Mouse (Mus musculus): ENCODE measurements around the gene Etl4. TPM values are rescaled to one million over a fixed set of nuclear protein-coding genes. Genes with fewer than 3 reads are reported as not detected.

The Etl4 gene
- polyA plus RNA-seq, 1 experiment from 2014 or later: 34.4 TPM

GRCm38 (mm10) chr2:20231371-20231770, 321.8 kb downstream of the Etl4 start:
- no peak overlapping the region for H3K4me2 ChIP-seq (ENCODE audit: low read depth, low read length, severe bottlenecking)
- no peak for ATAC-seq (replicated peaks; ENCODE audit: low FRiP score)
- no peak for DNase-seq (ENCODE audit: low spot score)
- H3K27ac ChIP-seq (ENCODE audit: low read depth, low read length): no peak overlapping the region
- no peaks in the 10 kb centered on the region for H3K27me3 ChIP-seq (ENCODE audit: control insufficient read depth, insufficient read depth, low read length)
- no peaks in the 10 kb centered on the region for H3K36me3 ChIP-seq (ENCODE audit: control insufficient read depth, insufficient read depth, low read length)
- H3K4me1 ChIP-seq (replicated peaks; ENCODE audit: control insufficient read depth, insufficient read depth, low read length): no peaks in the 10 kb centered on the region
- 61% methylated on average over 4 of the region's 4 CpGs for WGBS
- no peak overlapping the region for H3K4me3 ChIP-seq (ENCODE audit: low read depth, low read length)
- H3K9me3 ChIP-seq (ENCODE audit: control insufficient read depth, low read length): no peaks in the 10 kb centered on the region
- no peak overlapping the region for H3K9ac ChIP-seq (ENCODE audit: low read length)

GRCm38 (mm10) chr2:20248043-20248664, 338.6 kb downstream of the Etl4 start:
- Histone ChIP-seq H3K9me3 (ENCODE audit: control insufficient read depth, low read length) (no peaks in the 10 kb centered on the region), H3K27ac (ENCODE audit: low read depth, low read length) (no peak overlapping the region), H3K27me3 (ENCODE audit: control insufficient read depth, insufficient read depth, low read length) (no peaks in the 10 kb centered on the region), H3K36me3 (ENCODE audit: control insufficient read depth, insufficient read depth, low read length) (no peaks in the 10 kb centered on the region), H3K4me2 (ENCODE audit: low read depth, low read length, severe bottlenecking) (no peak overlapping the region), H3K4me3 (ENCODE audit: low read depth, low read length) (no peak overlapping the region), H3K9ac (ENCODE audit: low read length) (no peak overlapping the region), H3K4me1 (replicated peaks; ENCODE audit: control insufficient read depth, insufficient read depth, low read length) (no peaks in the 10 kb centered on the region)
- ATAC-seq (replicated peaks; ENCODE audit: low FRiP score) (no peak), DNase-seq (ENCODE audit: low spot score) (no peak)
- WGBS: 57% methylated on average over 4 of the region's 4 CpGs

GRCm38 (mm10) chr2:20249403-20249802, 339.8 kb downstream of the Etl4 start:
- no peak overlapping the region for H3K4me3 ChIP-seq (ENCODE audit: low read depth, low read length)
- no peak overlapping the region for H3K27ac ChIP-seq (ENCODE audit: low read depth, low read length)
- ATAC-seq (replicated peaks; ENCODE audit: low FRiP score): no peak
- H3K4me2 ChIP-seq (ENCODE audit: low read depth, low read length, severe bottlenecking): no peak overlapping the region
- no peak for DNase-seq (ENCODE audit: low spot score)
- no peaks in the 10 kb centered on the region for H3K4me1 ChIP-seq (replicated peaks; ENCODE audit: control insufficient read depth, insufficient read depth, low read length)
- no peaks in the 10 kb centered on the region for H3K36me3 ChIP-seq (ENCODE audit: control insufficient read depth, insufficient read depth, low read length)
- WGBS: 77% methylated on average over 4 of the region's 4 CpGs
- no peaks in the 10 kb centered on the region for H3K27me3 ChIP-seq (ENCODE audit: control insufficient read depth, insufficient read depth, low read length)
- H3K9me3 ChIP-seq (ENCODE audit: control insufficient read depth, low read length): no peaks in the 10 kb centered on the region
- H3K9ac ChIP-seq (ENCODE audit: low read length): no peak overlapping the region

- WGBS: 45% methylated on average over 2 of the region's 2 CpGs
- no peak overlapping the region for H3K9ac ChIP-seq (ENCODE audit: low read length)
- H3K9me3 ChIP-seq (ENCODE audit: control insufficient read depth, low read length): no peaks in the 10 kb centered on the region
- no peaks in the 10 kb centered on the region for H3K4me1 ChIP-seq (replicated peaks; ENCODE audit: control insufficient read depth, insufficient read depth, low read length)
- DNase-seq (ENCODE audit: low spot score) (peak; percentile 77), ATAC-seq (replicated peaks; ENCODE audit: low FRiP score) (peak; percentile 39; the same call in 1 of the 2 replicates)
- H3K27ac ChIP-seq (ENCODE audit: low read depth, low read length): no peak overlapping the region
- H3K4me3 ChIP-seq (ENCODE audit: low read depth, low read length): no peak overlapping the region
- H3K4me2 ChIP-seq (ENCODE audit: low read depth, low read length, severe bottlenecking): no peak overlapping the region
- no peaks in the 10 kb centered on the region for H3K27me3 ChIP-seq (ENCODE audit: control insufficient read depth, insufficient read depth, low read length)
- H3K36me3 ChIP-seq (ENCODE audit: control insufficient read depth, insufficient read depth, low read length): no peaks in the 10 kb centered on the region
Observed at GRCm38 (mm10) chr2:20276124-20276523, 366.5 kb downstream of the Etl4 start.

GRCm38 (mm10) chr2:20281903-20282302, 372.3 kb downstream of the Etl4 start:
- 77% methylated on average over 2 of the region's 2 CpGs for WGBS
- Histone ChIP-seq H3K9ac (ENCODE audit: low read length) (no peak overlapping the region), H3K4me2 (ENCODE audit: low read depth, low read length, severe bottlenecking) (no peak overlapping the region), H3K4me3 (ENCODE audit: low read depth, low read length) (no peak overlapping the region), H3K4me1 (replicated peaks; ENCODE audit: control insufficient read depth, insufficient read depth, low read length) (no peaks in the 10 kb centered on the region), H3K36me3 (ENCODE audit: control insufficient read depth, insufficient read depth, low read length) (no peaks in the 10 kb centered on the region), H3K27me3 (ENCODE audit: control insufficient read depth, insufficient read depth, low read length) (no peaks in the 10 kb centered on the region), H3K9me3 (ENCODE audit: control insufficient read depth, low read length) (no peaks in the 10 kb centered on the region), H3K27ac (ENCODE audit: low read depth, low read length) (no peak overlapping the region)
- DNase-seq (ENCODE audit: low spot score) (no peak), ATAC-seq (replicated peaks; ENCODE audit: low FRiP score) (no peak)

GRCm38 (mm10) chr2:20284425-20284824, 374.8 kb downstream of the Etl4 start:
- no peak for ATAC-seq (replicated peaks; ENCODE audit: low FRiP score)
- H3K36me3 ChIP-seq (ENCODE audit: control insufficient read depth, insufficient read depth, low read length): no peaks in the 10 kb centered on the region
- H3K4me1 ChIP-seq (replicated peaks; ENCODE audit: control insufficient read depth, insufficient read depth, low read length): no peaks in the 10 kb centered on the region
- H3K27me3 ChIP-seq (ENCODE audit: control insufficient read depth, insufficient read depth, low read length): no peaks in the 10 kb centered on the region
- H3K9me3 ChIP-seq (ENCODE audit: control insufficient read depth, low read length): no peaks in the 10 kb centered on the region
- no peak overlapping the region for H3K4me2 ChIP-seq (ENCODE audit: low read depth, low read length, severe bottlenecking)
- no peak overlapping the region for H3K9ac ChIP-seq (ENCODE audit: low read length)
- H3K27ac ChIP-seq (ENCODE audit: low read depth, low read length): no peak overlapping the region
- no peak for DNase-seq (ENCODE audit: low spot score)
- no peak overlapping the region for H3K4me3 ChIP-seq (ENCODE audit: low read depth, low read length)
- WGBS: 82% methylated on average over 2 of the region's 2 CpGs

GRCm38 (mm10) chr2:20290982-20291740, 381.6 kb downstream of the Etl4 start:
- Histone ChIP-seq H3K9me3 (ENCODE audit: control insufficient read depth, low read length) (no peaks in the 10 kb centered on the region), H3K9ac (ENCODE audit: low read length) (no peak overlapping the region), H3K27ac (ENCODE audit: low read depth, low read length) (no peak overlapping the region), H3K4me2 (ENCODE audit: low read depth, low read length, severe bottlenecking) (no peak overlapping the region), H3K4me3 (ENCODE audit: low read depth, low read length) (no peak overlapping the region), H3K4me1 (replicated peaks; ENCODE audit: control insufficient read depth, insufficient read depth, low read length) (no peaks in the 10 kb centered on the region), H3K27me3 (ENCODE audit: control insufficient read depth, insufficient read depth, low read length) (no peaks in the 10 kb centered on the region), H3K36me3 (ENCODE audit: control insufficient read depth, insufficient read depth, low read length) (no peaks in the 10 kb centered on the region)
- ATAC-seq (replicated peaks; ENCODE audit: low FRiP score) (no peak), DNase-seq (ENCODE audit: low spot score) (no peak)
- 61% methylated on average over 4 of the region's 4 CpGs for WGBS

GRCm38 (mm10) chr2:20291741-20292110, 382.1 kb downstream of the Etl4 start:
- no peaks in the 10 kb centered on the region for H3K9me3 ChIP-seq (ENCODE audit: control insufficient read depth, low read length)
- H3K27me3 ChIP-seq (ENCODE audit: control insufficient read depth, insufficient read depth, low read length): no peaks in the 10 kb centered on the region
- H3K9ac ChIP-seq (ENCODE audit: low read length): no peak overlapping the region
- no peaks in the 10 kb centered on the region for H3K36me3 ChIP-seq (ENCODE audit: control insufficient read depth, insufficient read depth, low read length)
- H3K4me2 ChIP-seq (ENCODE audit: low read depth, low read length, severe bottlenecking): no peak overlapping the region
- 54% methylated on average over 2 of the region's 2 CpGs for WGBS
- H3K27ac ChIP-seq (ENCODE audit: low read depth, low read length): no peak overlapping the region
- no peak overlapping the region for H3K4me3 ChIP-seq (ENCODE audit: low read depth, low read length)
- ATAC-seq (replicated peaks; ENCODE audit: low FRiP score) (no peak), DNase-seq (ENCODE audit: low spot score) (no peak)
- no peaks in the 10 kb centered on the region for H3K4me1 ChIP-seq (replicated peaks; ENCODE audit: control insufficient read depth, insufficient read depth, low read length)

GRCm38 (mm10) chr2:20293336-20293735, 383.8 kb downstream of the Etl4 start:
- Histone ChIP-seq H3K4me2 (ENCODE audit: low read depth, low read length, severe bottlenecking) (no peak overlapping the region), H3K9ac (ENCODE audit: low read length) (no peak overlapping the region), H3K27ac (ENCODE audit: low read depth, low read length) (no peak overlapping the region), H3K27me3 (ENCODE audit: control insufficient read depth, insufficient read depth, low read length) (no peaks in the 10 kb centered on the region), H3K36me3 (ENCODE audit: control insufficient read depth, insufficient read depth, low read length) (no peaks in the 10 kb centered on the region), H3K4me1 (replicated peaks; ENCODE audit: control insufficient read depth, insufficient read depth, low read length) (no peaks in the 10 kb centered on the region), H3K9me3 (ENCODE audit: control insufficient read depth, low read length) (no peaks in the 10 kb centered on the region), H3K4me3 (ENCODE audit: low read depth, low read length) (no peak overlapping the region)
- DNase-seq (ENCODE audit: low spot score) (no peak), ATAC-seq (replicated peaks; ENCODE audit: low FRiP score) (no peak)
- WGBS: 88% methylated on average over 8 of the region's 8 CpGs

All from forebrain, embryonic 11.5 days (tissue).